Mouse (Mus musculus) bone marrow, adult 2 months (tissue): ENCODE data around the gene Brsk1.

Experiments used
- CTCF ChIP-seq: fragments of 200-500 bp; IDR thresholded peaks from 2 replicates; pipeline ENCODE4 v1.5.1; 2011; ENCODE audit warnings: low read length, control low read depth; ENCODE audit not compliant: control insufficient read depth, insufficient read depth
- POLR2A ChIP-seq: fragments of 200-500 bp; IDR thresholded peaks from 2 replicates; pipeline ENCODE4 v1.6.1; 2011; ENCODE audit warnings: low read depth, mild to moderate bottlenecking, control low read depth, low read length, borderline replicate concordance; ENCODE audit not compliant: control insufficient read depth

GRCm38 (mm10) chr7:4693004-4693403 lies 2.6 kb downstream of the Brsk1 start:
- TF ChIP-seq CTCF, result no peak
- TF ChIP-seq POLR2A, result no peak
